Mouse (Mus musculus): ENCODE results near the gene Ap3b2. TPM values are rescaled to one million over a fixed set of nuclear protein-coding genes. Genes with fewer than 3 reads are reported as not detected.

The Ap3b2 gene
- polyA plus RNA-seq, 1 experiment = 0.62 TPM

- H3K27ac ChIP-seq (ENCODE audit: control insufficient read depth, insufficient read depth, low read depth, low read length, poor library complexity) = no peak overlapping the region
- no peak for TF ChIP-seq CTCF (IDR thresholded peaks at IDR 0.05; ENCODE audit: control insufficient read depth, insufficient read depth, low read length)
- TF ChIP-seq POLR2A (IDR thresholded peaks at IDR 0.05; ENCODE audit: borderline replicate concordance, control insufficient read depth, low read depth, low read length) = no peak
- 84% methylated on average over 8 of the region's 8 CpGs for WGBS
- H3K4me3 ChIP-seq (replicated peaks; ENCODE audit: control insufficient read depth, low read depth, low read length) = no peak overlapping the region
- H3K4me1 ChIP-seq (ENCODE audit: control insufficient read depth, insufficient read depth, low read length) = no peaks in the 10 kb centered on the region; the same call in 1 of the 2 replicates
These were observed 35.2 kb upstream of the Ap3b2 start for GRCm38 (mm10) chr7:81528918-81529317.

GRCm38 (mm10) chr7:81523663-81524017 lies 29.9 kb upstream of the Ap3b2 start:
- WGBS = 3% methylated on average over 13 of the region's 13 CpGs
- Histone ChIP-seq H3K27ac (ENCODE audit: control insufficient read depth, insufficient read depth, low read depth, low read length, poor library complexity) (peak overlapping the region; percentile 64), H3K4me3 (replicated peaks; ENCODE audit: control insufficient read depth, low read depth, low read length) (peak overlapping the region; percentile 99), H3K4me1 (ENCODE audit: control insufficient read depth, insufficient read depth, low read length) (no peaks in the 10 kb centered on the region; the same call in 1 of the 2 replicates)
- TF ChIP-seq POLR2A (IDR thresholded peaks at IDR 0.05; ENCODE audit: borderline replicate concordance, control insufficient read depth, low read depth, low read length) = no peak
- no peak for TF ChIP-seq CTCF (IDR thresholded peaks at IDR 0.05; ENCODE audit: control insufficient read depth, insufficient read depth, low read length)

- under 1% methylated on average over 31 of the region's 31 CpGs for WGBS
- peak; percentile 84; the same call in 1 of the 2 replicates for TF ChIP-seq POLR2A (IDR thresholded peaks at IDR 0.05; ENCODE audit: borderline replicate concordance, control insufficient read depth, low read depth, low read length)
- TF ChIP-seq CTCF (IDR thresholded peaks at IDR 0.05; ENCODE audit: control insufficient read depth, insufficient read depth, low read length) = no peak
- H3K27ac ChIP-seq (ENCODE audit: control insufficient read depth, insufficient read depth, low read depth, low read length, poor library complexity) = peak overlapping the region; percentile 64
- H3K4me3 ChIP-seq (replicated peaks; ENCODE audit: control insufficient read depth, low read depth, low read length) = peak overlapping the region; percentile 99
- H3K4me1 ChIP-seq (ENCODE audit: control insufficient read depth, insufficient read depth, low read length) = no peaks in the 10 kb centered on the region; the same call in 1 of the 2 replicates
These were observed 29.4 kb upstream of the Ap3b2 start for GRCm38 (mm10) chr7:81523008-81523662.

- 64% methylated on average over 6 of the region's 6 CpGs for WGBS
- TF ChIP-seq CTCF (IDR thresholded peaks at IDR 0.05; ENCODE audit: control insufficient read depth, insufficient read depth, low read length) = no peak
- TF ChIP-seq POLR2A (IDR thresholded peaks at IDR 0.05; ENCODE audit: borderline replicate concordance, control insufficient read depth, low read depth, low read length) = no peak
- Histone ChIP-seq H3K4me3 (replicated peaks; ENCODE audit: control insufficient read depth, low read depth, low read length) (no peak overlapping the region), H3K4me1 (ENCODE audit: control insufficient read depth, insufficient read depth, low read length) (no peaks in the 10 kb centered on the region), H3K27ac (ENCODE audit: control insufficient read depth, insufficient read depth, low read depth, low read length, poor library complexity) (no peak overlapping the region)
These were observed 22.7 kb upstream of the Ap3b2 start for GRCm38 (mm10) chr7:81516154-81517030.

GRCm38 (mm10) chr7:81514906-81515590 lies 21.3 kb upstream of the Ap3b2 start:
- no peaks in the 10 kb centered on the region for H3K4me1 ChIP-seq (ENCODE audit: control insufficient read depth, insufficient read depth, low read length)
- 59% methylated on average over 13 of the region's 13 CpGs for WGBS
- TF ChIP-seq POLR2A (IDR thresholded peaks at IDR 0.05; ENCODE audit: borderline replicate concordance, control insufficient read depth, low read depth, low read length) (no peak), CTCF (IDR thresholded peaks at IDR 0.05; ENCODE audit: control insufficient read depth, insufficient read depth, low read length) (no peak)

GRCm38 (mm10) chr7:81501050-81501449 lies 7.3 kb upstream of the Ap3b2 start:
- Histone ChIP-seq H3K4me1 (ENCODE audit: control insufficient read depth, insufficient read depth, low read length) (no peaks in the 10 kb centered on the region; the same call in 1 of the 2 replicates), H3K27ac (ENCODE audit: control insufficient read depth, insufficient read depth, low read depth, low read length, poor library complexity) (no peak overlapping the region), H3K4me3 (replicated peaks; ENCODE audit: control insufficient read depth, low read depth, low read length) (no peak overlapping the region)
- 72% methylated on average over 2 of the region's 2 CpGs for WGBS
- no peak for TF ChIP-seq CTCF (IDR thresholded peaks at IDR 0.05; ENCODE audit: control insufficient read depth, insufficient read depth, low read length)
- TF ChIP-seq POLR2A (IDR thresholded peaks at IDR 0.05; ENCODE audit: borderline replicate concordance, control insufficient read depth, low read depth, low read length) = no peak

More at GRCm38 (mm10) chr7:81514906-81515590, 21.3 kb upstream of the Ap3b2 start:
- H3K4me3 ChIP-seq (replicated peaks; ENCODE audit: control insufficient read depth, low read depth, low read length) = no peak overlapping the region
- H3K27ac ChIP-seq (ENCODE audit: control insufficient read depth, insufficient read depth, low read depth, low read length, poor library complexity) = no peak overlapping the region

GRCm38 (mm10) chr7:81498181-81498580 lies 4.5 kb upstream of the Ap3b2 start, which contains the start of gene BC048679:
Gene BC048679, minus strand, starts transcription at chr7:81498281.
- no peak for TF ChIP-seq POLR2A (IDR thresholded peaks at IDR 0.05; ENCODE audit: borderline replicate concordance, control insufficient read depth, low read depth, low read length)
- TF ChIP-seq CTCF (IDR thresholded peaks at IDR 0.05; ENCODE audit: control insufficient read depth, insufficient read depth, low read length) = no peak
- Histone ChIP-seq H3K27ac (ENCODE audit: control insufficient read depth, insufficient read depth, low read depth, low read length, poor library complexity) (no peak within 1 kb of the TSS), H3K4me1 (ENCODE audit: control insufficient read depth, insufficient read depth, low read length) (no peaks in the 10 kb centered on the region; the same call in 1 of the 2 replicates), H3K4me3 (replicated peaks; ENCODE audit: control insufficient read depth, low read depth, low read length) (no peak within 1 kb of the TSS)
- WGBS = 61% methylated on average over 7 of the region's 7 CpGs

GRCm38 (mm10) chr7:81497171-81497570 lies 3.4 kb upstream of the Ap3b2 start:
- 45% methylated on average over 6 of the region's 6 CpGs for WGBS
- Histone ChIP-seq H3K27ac (ENCODE audit: control insufficient read depth, insufficient read depth, low read depth, low read length, poor library complexity) (no peak overlapping the region), H3K4me1 (ENCODE audit: control insufficient read depth, insufficient read depth, low read length) (no peaks in the 10 kb centered on the region), H3K4me3 (replicated peaks; ENCODE audit: control insufficient read depth, low read depth, low read length) (no peak overlapping the region)
- TF ChIP-seq CTCF (IDR thresholded peaks at IDR 0.05; ENCODE audit: control insufficient read depth, insufficient read depth, low read length) = no peak
- no peak for TF ChIP-seq POLR2A (IDR thresholded peaks at IDR 0.05; ENCODE audit: borderline replicate concordance, control insufficient read depth, low read depth, low read length)

All from bone marrow, adult 2 months (tissue).